Mouse (Mus musculus) liver, adult 2 months (tissue): Measurements from ENCODE around the gene Prickle2. TPM values are rescaled to one million over a fixed set of nuclear protein-coding genes. Genes with fewer than 3 reads are reported as not detected.
A peak's percentile ranks its signal among the peaks of the same experiment; 100 is the strongest.

ENCODE experiments used
- DNase-seq: peaks from one replicate; pipeline ENCODE4 v3.0.0-alpha.2; 2011; ENCODE audit warnings: low read depth, low spot score; ENCODE audit errors: extremely low read depth
- H3K27ac ChIP-seq: fragments of 200-500 bp; replicated peaks from 2 replicates; pipeline ENCODE4 v1.5.1; 2012; ENCODE audit warnings: low read depth, mild to moderate bottlenecking, control low read depth, inconsistent platforms, low read length; ENCODE audit not compliant: insufficient read depth
- H3K27me3 ChIP-seq: fragments of 200-500 bp; 2 replicates; pipeline ENCODE4 v1.6.1; 2012; ENCODE audit warnings: mild to moderate bottlenecking, moderate library complexity, low read length, inconsistent platforms; ENCODE audit not compliant: control insufficient read depth, insufficient read depth
- H3K36me3 ChIP-seq: fragments of 200-500 bp; 2 replicates; pipeline ENCODE4 v1.6.1; 2012; ENCODE audit warnings: low read length, inconsistent platforms; ENCODE audit not compliant: control insufficient read depth, insufficient read depth
- H3K4me1 ChIP-seq: fragments of 200-500 bp; 2 replicates; pipeline ENCODE4 v1.6.1; 2011; ENCODE audit warnings: low read length; ENCODE audit not compliant: control insufficient read depth, insufficient read depth
- H3K4me3 ChIP-seq: fragments of 200-500 bp; 2 replicates; pipeline ENCODE4 v1.5.1; 2011; ENCODE audit warnings: low read depth, mild to moderate bottlenecking, control low read depth, low read length, moderate library complexity; ENCODE audit not compliant: insufficient read depth
- H3K79me2 ChIP-seq: fragments of 200-500 bp; 2 replicates; pipeline ENCODE4 v1.6.1; 2012; ENCODE audit warnings: inconsistent platforms, mild to moderate bottlenecking, low read length, moderate library complexity; ENCODE audit not compliant: control insufficient read depth, insufficient read depth
- H3K9ac ChIP-seq: fragments of 200-500 bp; 2 replicates; pipeline ENCODE4 v1.6.1; 2012; ENCODE audit warnings: low read depth, mild to moderate bottlenecking, control low read depth, inconsistent platforms, low read length
- CTCF ChIP-seq: fragments of 200-500 bp; IDR thresholded peaks from 2 replicates; pipeline ENCODE4 v1.5.1; 2011; ENCODE audit warnings: low read depth, low read length, control low read depth
- POLR2A ChIP-seq: fragments of 200-500 bp; IDR thresholded peaks from 2 replicates; pipeline ENCODE4 v1.6.1; 2011; ENCODE audit warnings: low read length, control low read depth; ENCODE audit not compliant: insufficient read depth; ENCODE audit errors: extremely low read depth
- WGBS: fragments of 180-500 bp; shearing (Covaris S2); methylation state at CpG from one replicate; pipeline ENCODE4 v1.1.7; 2018; 5-methylcytosine and 5-hydroxymethylcytosine counted together
- polyA plus RNA-seq: library from polyadenylated mRNA; depleted of rRNA; stranded (reverse); fragments of >200 nt; gene quantifications from 2 replicates; pipeline ENCODE4 v1.2.3, GENCODE M21; 2012; rRNA removed
- total RNA-seq: library from RNA; depleted of rRNA; stranded (reverse); fragments of >200 nt; gene quantifications from 2 replicates; pipeline ENCODE4 v1.2.3, GENCODE M21; 2014; rRNA removed

Gene Prickle2
- total RNA-seq (1.1 and 1.6 TPM in 2 replicates), polyA plus RNA-seq (0.27 and 0.42 TPM in 2 replicates)

DNA sequence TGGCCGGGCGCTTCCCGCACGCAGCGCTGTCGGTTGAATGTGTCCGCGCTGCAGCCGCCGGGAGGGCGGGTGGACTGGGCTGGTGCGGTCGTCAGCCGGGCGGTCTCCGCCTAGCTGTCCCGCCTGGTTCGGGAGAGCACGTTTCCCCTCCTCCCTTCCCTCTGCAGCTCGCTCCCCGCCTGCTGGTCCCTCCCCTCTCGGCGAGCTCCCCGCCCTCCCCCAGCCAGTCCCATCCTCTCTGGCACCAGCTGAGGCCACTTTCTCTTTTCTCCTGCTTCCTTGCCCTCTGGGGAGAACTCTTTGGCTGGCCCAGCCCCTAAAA is at the start of gene Prickle2:
Gene Prickle2 (minus strand): TSS at position 11 of the 322 bp plus-strand sequence.
- H3K79me2 ChIP-seq, result no peaks in the 10 kb centered on the region
- H3K27ac ChIP-seq, result no peak within 1 kb of the TSS
- H3K4me3 ChIP-seq, result peak within 1 kb of the TSS; percentile 51; the same call in 1 of the 2 replicates
- H3K36me3 ChIP-seq, result no peaks in the 10 kb centered on the region
- H3K27me3 ChIP-seq, result peaks cover 17% of the 10 kb centered on the region; the same call in 1 of the 2 replicates
- TF ChIP-seq CTCF (no peak), POLR2A (no peak)
- peak; percentile 24 for DNase-seq
- 2% methylated on average over 19 of the region's 24 CpGs for WGBS
- H3K4me1 ChIP-seq, result no peaks in the 10 kb centered on the region
- peak within 1 kb of the TSS; percentile 34 for H3K9ac ChIP-seq

DNA sequence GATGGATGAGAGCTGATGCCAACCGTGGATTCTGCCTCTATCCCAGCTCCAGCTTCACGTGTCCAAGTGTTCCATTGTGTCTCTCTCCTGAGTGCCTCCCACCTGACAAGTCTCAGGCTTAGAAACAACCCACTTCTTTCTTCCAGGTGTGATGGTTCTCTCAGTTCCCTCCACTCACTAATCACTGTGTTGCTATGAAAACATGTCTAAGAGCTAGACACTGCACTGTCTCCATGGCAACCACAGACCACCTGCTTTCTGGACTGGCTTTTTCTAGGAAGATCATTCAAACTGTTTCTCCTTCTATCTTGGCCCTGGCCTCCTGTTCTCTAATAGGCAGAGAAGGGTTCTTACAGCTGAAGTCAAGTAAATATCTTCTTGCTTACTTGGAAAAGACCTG is 46.8 kb upstream of the Prickle2 start:
- Histone ChIP-seq H3K4me1 (no peaks in the 10 kb centered on the region), H3K36me3 (no peaks in the 10 kb centered on the region), H3K79me2 (no peaks in the 10 kb centered on the region), H3K27ac (no peak overlapping the region), H3K9ac (no peak overlapping the region), H3K27me3 (no peaks in the 10 kb centered on the region), H3K4me3 (no peak overlapping the region)
- WGBS, result 90% methylated on average over 2 of the region's 2 CpGs
- DNase-seq, result no peak
- TF ChIP-seq CTCF (no peak), POLR2A (no peak)

DNA sequence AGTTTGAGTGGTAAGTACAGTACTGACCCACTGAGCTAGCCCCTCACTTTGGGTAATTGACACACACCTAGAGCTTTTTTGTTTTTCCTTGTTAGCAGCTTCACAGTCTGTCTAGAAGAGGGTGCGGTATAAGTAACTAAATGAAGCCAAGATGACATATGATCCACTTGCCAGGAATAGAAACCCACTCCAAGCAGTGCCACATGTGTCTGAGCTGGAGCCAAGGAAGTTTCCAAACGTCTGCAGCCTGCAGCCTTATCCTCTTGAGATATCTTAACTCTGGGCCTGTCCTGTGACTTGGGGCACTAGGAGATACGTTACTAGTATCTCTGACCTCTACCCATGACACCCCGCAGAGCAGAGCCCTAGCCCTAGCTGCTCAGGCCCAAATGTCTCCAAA is 43.5 kb upstream of the Prickle2 start:
- Histone ChIP-seq H3K27ac (no peak overlapping the region), H3K36me3 (no peaks in the 10 kb centered on the region), H3K27me3 (no peaks in the 10 kb centered on the region), H3K4me3 (no peak overlapping the region), H3K9ac (no peak overlapping the region), H3K79me2 (no peaks in the 10 kb centered on the region), H3K4me1 (no peaks in the 10 kb centered on the region)
- DNase-seq, result no peak
- TF ChIP-seq CTCF, result no peak
- no peak for TF ChIP-seq POLR2A
- 64% methylated on average over 4 of the region's 4 CpGs for WGBS

DNA sequence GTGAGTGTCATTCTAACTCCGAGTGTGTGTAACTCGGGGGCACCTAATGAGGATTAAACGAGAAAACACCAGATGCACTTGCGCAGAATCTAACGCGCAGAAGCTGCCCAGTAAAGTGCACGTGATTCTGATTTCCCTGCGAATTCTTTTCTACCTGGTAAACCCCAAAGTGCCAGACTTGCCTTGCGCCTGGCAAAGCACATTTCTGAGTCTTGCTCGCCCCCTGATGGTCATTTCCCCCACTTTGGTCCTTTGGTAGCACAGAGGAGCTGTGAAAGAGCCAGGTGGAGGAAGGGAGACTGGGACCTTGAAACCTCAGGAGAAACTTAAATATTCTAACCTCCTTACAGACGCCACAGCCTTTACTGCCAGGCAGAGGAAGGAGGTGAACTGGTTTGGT is 37.6 kb upstream of the Prickle2 start:
- WGBS, result 12% methylated on average over 11 of the region's 11 CpGs
- H3K79me2 ChIP-seq, result no peaks in the 10 kb centered on the region
- H3K36me3 ChIP-seq, result no peaks in the 10 kb centered on the region
- no peak for DNase-seq
- H3K4me1 ChIP-seq, result no peaks in the 10 kb centered on the region
- no peak overlapping the region for H3K27ac ChIP-seq
- 0 out of 2 replicates have a peak, but pooled peaks cover 3% of the 10 kb centered on the region for H3K27me3 ChIP-seq
- no peak overlapping the region for H3K9ac ChIP-seq
- peak; percentile 29; the same call in 1 of the 2 replicates for TF ChIP-seq CTCF
- no peak for TF ChIP-seq POLR2A
- no peak overlapping the region for H3K4me3 ChIP-seq

DNA sequence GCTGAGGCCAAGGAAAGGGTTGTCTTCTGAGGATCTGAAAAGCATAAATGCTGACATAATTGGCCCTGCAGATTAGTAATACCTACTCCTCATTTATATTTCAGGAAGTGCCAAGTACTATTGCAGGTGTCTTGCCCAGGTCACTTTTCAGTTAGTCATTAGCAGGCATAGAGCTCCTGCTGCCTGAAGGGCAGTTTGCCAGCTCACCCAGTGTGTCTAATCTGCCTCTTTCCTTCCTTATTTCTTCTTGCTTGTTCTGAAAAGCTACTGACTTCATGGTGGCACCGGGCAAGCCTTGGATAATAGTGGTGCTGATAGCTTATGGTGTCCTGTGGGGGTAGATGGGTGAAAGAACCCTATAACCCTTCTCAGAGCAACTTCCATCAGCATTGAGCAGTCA is 31.2 kb upstream of the Prickle2 start:
- Histone ChIP-seq H3K4me1 (no peaks in the 10 kb centered on the region), H3K4me3 (no peak overlapping the region), H3K27ac (no peak overlapping the region), H3K36me3 (no peaks in the 10 kb centered on the region), H3K9ac (no peak overlapping the region), H3K27me3 (no peaks in the 10 kb centered on the region), H3K79me2 (no peaks in the 10 kb centered on the region)
- DNase-seq, result no peak
- no peak for TF ChIP-seq CTCF
- no peak for TF ChIP-seq POLR2A
- 86% methylated on average over 1 of the region's 1 CpGs for WGBS

DNA sequence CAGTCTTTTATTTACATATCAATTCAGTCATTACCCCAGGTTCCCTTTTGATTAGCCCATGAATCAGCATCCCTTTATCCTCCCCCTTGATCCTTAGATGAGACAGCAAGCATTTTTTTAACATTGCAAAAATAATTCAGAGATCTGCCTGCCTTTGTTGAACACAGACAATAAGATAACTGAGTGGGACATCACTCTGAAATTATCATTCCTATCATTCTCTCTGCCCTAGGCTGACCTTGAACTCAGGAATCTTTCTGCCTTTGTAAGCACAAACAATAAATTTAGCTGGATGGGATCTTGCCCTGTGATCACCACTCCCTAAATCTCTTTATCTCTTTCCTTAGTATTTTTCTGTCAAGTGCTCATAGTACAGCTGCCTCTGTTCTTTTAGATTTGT is 27.7 kb upstream of the Prickle2 start:
- no peaks in the 10 kb centered on the region for H3K79me2 ChIP-seq
- no peaks in the 10 kb centered on the region for H3K27me3 ChIP-seq
- H3K27ac ChIP-seq, result no peak overlapping the region
- DNase-seq, result no peak
- no peaks in the 10 kb centered on the region for H3K36me3 ChIP-seq
- no peak overlapping the region for H3K4me3 ChIP-seq
- TF ChIP-seq POLR2A (no peak), CTCF (no peak)
- no peak overlapping the region for H3K9ac ChIP-seq
- H3K4me1 ChIP-seq, result no peaks in the 10 kb centered on the region
